ENCODE assay signal across 9 mouse cellular contexts in genomic region chr12:52390242-52390641, GRCm38 (mm10).
DNase-seq lines count a peak whose midpoint lies in the region; ATAC-seq lines count a peak whose summit lies in the region.
"Had no signal": no experiment of that assay in that cellular context is flagged by ENCODE, and none has a peak within 500 bp of the region (broad histone marks: within the 10 kb centered on the region; RNA-seq: fewer than 3 reads in every experiment).

No protein-coding gene starts in this region.

- peaks cover 14% of the 10 kb centered on the region for H3K4me1 ChIP-seq in midbrain, embryonic 14.5 days (ENCODE audit: control insufficient read depth, insufficient read depth, low read length)
- H3K4me1 ChIP-seq in midbrain, embryonic 10.5 days: peaks cover 27% of the 10 kb centered on the region

- no peak overlapping the region for H3K27ac ChIP-seq in midbrain, embryonic 14.5 days (replicated peaks; ENCODE audit: low read depth, low read length)
- no peak overlapping the region for H3K27ac ChIP-seq in midbrain, embryonic 10.5 days (replicated peaks)

- H3K27me3 ChIP-seq in midbrain, embryonic 14.5 days (ENCODE audit: control insufficient read depth, insufficient read depth, low read length): no peaks in the 10 kb centered on the region
- H3K27me3 ChIP-seq in midbrain, embryonic 10.5 days (ENCODE audit: low read depth, poor library complexity, severe bottlenecking): no peaks in the 10 kb centered on the region

- H3K4me2 ChIP-seq in midbrain, embryonic 14.5 days (ENCODE audit: low read length): no peak overlapping the region

- H3K36me3 ChIP-seq in midbrain, embryonic 14.5 days (ENCODE audit: control insufficient read depth, insufficient read depth, low read length): no peaks in the 10 kb centered on the region
- no peaks in the 10 kb centered on the region for H3K36me3 ChIP-seq in midbrain, embryonic 10.5 days

- 48% methylated on average over 4 of the region's 4 CpGs for WGBS in midbrain, embryonic 14.5 days
- WGBS in midbrain, embryonic 10.5 days: 66% methylated on average over 4 of the region's 4 CpGs

- DNase-seq in frontal cortex, postnatal 14 days (ENCODE audit: low spot score in 2 of 2): no peak
- no peak for DNase-seq in midbrain, embryonic 14.5 days
- DNase-seq in midbrain, embryonic 10.5 days (ENCODE audit: low spot score): no peak
- peak; percentile 22 for DNase-seq in heart, postnatal 4 days
- DNase-seq in lung, postnatal 14 days: peak; percentile 37
- DNase-seq in spleen, postnatal 14 days (ENCODE audit: low spot score in 2 of 2): no peak
- no peak for DNase-seq in MN1 (ENCODE audit: low spot score)
- DNase-seq: gastrocnemius, postnatal 36 days had no signal

- H3K9me3 ChIP-seq in midbrain, embryonic 14.5 days (ENCODE audit: control insufficient read depth, low read length): no peaks in the 10 kb centered on the region
- no peaks in the 10 kb centered on the region for H3K9me3 ChIP-seq in midbrain, embryonic 10.5 days (replicated peaks)

- H3K4me3 ChIP-seq in midbrain, embryonic 14.5 days (replicated peaks; ENCODE audit: low read depth, low read length): no peak overlapping the region
- no peak overlapping the region for H3K4me3 ChIP-seq in midbrain, embryonic 10.5 days

- peak; percentile 45; the same call in 1 of the 2 replicates for ATAC-seq in frontal cortex, adult (ENCODE audit: low TSS enrichment)
- ATAC-seq in midbrain, embryonic 14.5 days (ENCODE audit: low FRiP score, low TSS enrichment): peak; percentile 27; the same call in 1 of the 2 replicates

- no peak overlapping the region for H3K9ac ChIP-seq in midbrain, embryonic 14.5 days (replicated peaks; ENCODE audit: low read length)

Comparison
In these comparisons a context has a peak if more than half of its experiments do, and no peak if none do; other contexts are left out.
1. DNase-seq: peak in heart, postnatal 4 days (single experiment) and lung, postnatal 14 days (single experiment); none in frontal cortex, postnatal 14 days (0 of 2), midbrain, embryonic 14.5 days (single experiment), midbrain, embryonic 10.5 days (single experiment), spleen, postnatal 14 days (0 of 2) and MN1 (single experiment).